ENCODE assay signal across 8 mouse cellular contexts in genomic region chr1:157449981-157450636, GRCm38 (mm10). TPM values are rescaled to one million over a fixed set of nuclear protein-coding genes. Genes with fewer than 3 reads are reported as not detected.
A peak's percentile ranks its signal among the peaks of the same experiment; 100 is the strongest.
DNase-seq lines count a peak whose midpoint lies in the region; ATAC-seq and TF ChIP-seq lines count a peak whose summit lies in the region.

No protein-coding gene starts in this region.

- peak; percentile 5 to 18 for DNase-seq in gastrocnemius, adult 8-10 months (ENCODE audit: low spot score in 2 of 2)
- DNase-seq in hindbrain, postnatal 0 days (ENCODE audit: low spot score): no peak
- DNase-seq in liver, embryonic 13.5 days: no peak
- no peak for DNase-seq in frontal cortex, postnatal 10 days (ENCODE audit: low spot score in 2 of 2)
- no peak for DNase-seq in layer of hippocampus, adult 11-12 months (ENCODE audit: low spot score)

- no peaks in the 10 kb centered on the region for H3K36me3 ChIP-seq in hindbrain, postnatal 0 days (ENCODE audit: insufficient read depth, low read length)
- no peaks in the 10 kb centered on the region for H3K36me3 ChIP-seq in liver, embryonic 13.5 days
- no peaks in the 10 kb centered on the region for H3K36me3 ChIP-seq in neural tube, embryonic 15.5 days

- H3K4me1 ChIP-seq in hindbrain, postnatal 0 days (ENCODE audit: insufficient read depth, low read length): peaks cover 9% of the 10 kb centered on the region
- H3K4me1 ChIP-seq in liver, embryonic 13.5 days (replicated peaks): peaks cover 11% of the 10 kb centered on the region
- peaks cover 21% of the 10 kb centered on the region for H3K4me1 ChIP-seq in neural tube, embryonic 15.5 days

- no peaks in the 10 kb centered on the region for H3K27me3 ChIP-seq in hindbrain, postnatal 0 days (ENCODE audit: insufficient read depth, low read length)
- H3K27me3 ChIP-seq in liver, embryonic 13.5 days: no peaks in the 10 kb centered on the region
- H3K27me3 ChIP-seq in neural tube, embryonic 15.5 days (replicated peaks): no peaks in the 10 kb centered on the region; the same call in 1 of the 2 replicates

- ATAC-seq in common myeloid progenitor, adult 5-6 weeks (replicated peaks; ENCODE audit: low read depth, poor library complexity, severe bottlenecking): peak; percentile 43
- no peak for ATAC-seq in hindbrain, postnatal 0 days
- peak; percentile 57 for ATAC-seq in liver, embryonic 13.5 days (ENCODE audit: low read depth)
- ATAC-seq in neural tube, embryonic 15.5 days (ENCODE audit: low FRiP score): no peak
- no peak for ATAC-seq in erythroblast, adult 5-6 weeks (replicated peaks; ENCODE audit: low FRiP score, poor library complexity, severe bottlenecking)

- 0 out of 2 replicates have a peak overlapping the region, but pooled peaks have one; percentile 28 for H3K9ac ChIP-seq in hindbrain, postnatal 0 days (replicated peaks; ENCODE audit: low read length)
- no peak overlapping the region for H3K9ac ChIP-seq in liver, embryonic 13.5 days
- H3K9ac ChIP-seq in neural tube, embryonic 15.5 days (replicated peaks): 0 out of 2 replicates have a peak overlapping the region, but pooled peaks have one; percentile 26

- H3K4me2 ChIP-seq in hindbrain, postnatal 0 days (ENCODE audit: low read depth, low read length): peak overlapping the region; percentile 49
- H3K4me2 ChIP-seq in liver, embryonic 13.5 days: peak overlapping the region; percentile 53
- H3K4me2 ChIP-seq in neural tube, embryonic 15.5 days: peak overlapping the region; percentile 49

- no peaks in the 10 kb centered on the region for H3K9me3 ChIP-seq in hindbrain, postnatal 0 days (ENCODE audit: low read length)
- no peaks in the 10 kb centered on the region for H3K9me3 ChIP-seq in liver, embryonic 13.5 days (replicated peaks)
- no peaks in the 10 kb centered on the region for H3K9me3 ChIP-seq in neural tube, embryonic 15.5 days (replicated peaks)

- no peak for TF ChIP-seq CTCF in hindbrain, postnatal 0 days (IDR thresholded peaks at IDR 0.05; ENCODE audit: low read depth)

- WGBS in hindbrain, postnatal 0 days: 15% methylated on average over 21 of the region's 21 CpGs
- 7% methylated on average over 21 of the region's 21 CpGs for WGBS in liver, embryonic 13.5 days (ENCODE audit: insufficient replicate concordance)
- WGBS in neural tube, embryonic 15.5 days: 14% methylated on average over 21 of the region's 21 CpGs

- H3K4me3 ChIP-seq in hindbrain, postnatal 0 days (ENCODE audit: low read length): peak overlapping the region; percentile 21
- peak overlapping the region; percentile 26 for H3K4me3 ChIP-seq in liver, embryonic 13.5 days (replicated peaks)
- H3K4me3 ChIP-seq in neural tube, embryonic 15.5 days (replicated peaks): peak overlapping the region; percentile 21

- no peak overlapping the region for H3K27ac ChIP-seq in hindbrain, postnatal 0 days
- H3K27ac ChIP-seq in liver, embryonic 13.5 days: no peak overlapping the region
- H3K27ac ChIP-seq in neural tube, embryonic 15.5 days (replicated peaks): no peak overlapping the region

RNA-seq across cellular contexts. Expression of gene Cryzl2, which starts 8.3 kb away (rescaled TPM):
- total RNA-seq in common myeloid progenitor, adult 5-6 weeks (2017): 17.1 and 28.8 TPM in 2 replicates
- total RNA-seq in gastrocnemius, adult 8-10 months (2022): under 1 TPM; 0.36 to 0.88 (median 0.70) TPM
- 11.4 and 12.9 TPM in 2 replicates for total RNA-seq in hindbrain, postnatal 0 days (2014; rRNA removed)
- polyA plus RNA-seq in hindbrain, postnatal 0 days (2015; fragmentation: Nextera tagmentation; extraction: Ambion mirVana): 10.6 and 11.6 TPM in 2 replicates
- 6.6 and 7.0 TPM in 2 replicates for polyA plus RNA-seq in liver, embryonic 13.5 days (2015; fragmentation: Nextera tagmentation; extraction: Ambion mirVana)
- 6.5 and 8.6 TPM in 2 replicates for polyA plus RNA-seq in neural tube, embryonic 15.5 days (2015; fragmentation: Nextera tagmentation; extraction: Ambion mirVana)
- 2.1 and 7.7 TPM in 2 replicates for total RNA-seq in erythroblast, adult 5-6 weeks (2015; ENCODE audit: low replicate concordance)
- 0.98 and 3.6 TPM in 2 replicates for total RNA-seq in erythroblast, adult 5-6 weeks (2017; ENCODE audit: low replicate concordance)

RNA-seq across cellular contexts. Expression of gene Rasal2, which starts 37.7 kb away (rescaled TPM):
- total RNA-seq in common myeloid progenitor, adult 5-6 weeks (2017): 2.4 TPM in 2 replicates
- total RNA-seq in gastrocnemius, adult 8-10 months (2022): 1 to 10 TPM; 4.0 to 6.1 (median 5.1) TPM
- total RNA-seq in hindbrain, postnatal 0 days (2014; rRNA removed): 37.0 TPM in 2 replicates
- 31.3 and 33.7 TPM in 2 replicates for polyA plus RNA-seq in hindbrain, postnatal 0 days (2015; fragmentation: Nextera tagmentation; extraction: Ambion mirVana)
- polyA plus RNA-seq in liver, embryonic 13.5 days (2015; fragmentation: Nextera tagmentation; extraction: Ambion mirVana): 0.95 and 1.5 TPM in 2 replicates
- 34.2 and 39.1 TPM in 2 replicates for polyA plus RNA-seq in neural tube, embryonic 15.5 days (2015; fragmentation: Nextera tagmentation; extraction: Ambion mirVana)
- total RNA-seq in erythroblast, adult 5-6 weeks (2015; ENCODE audit: low replicate concordance): under 0.01 and 0.63 TPM in 2 replicates
- 0.14 and 0.85 TPM in 2 replicates for total RNA-seq in erythroblast, adult 5-6 weeks (2017; ENCODE audit: low replicate concordance)

RNA-seq across cellular contexts. Expression of gene Sec16b, which starts 56.4 kb away (rescaled TPM):
- 0.19 and 0.37 TPM in 2 replicates for total RNA-seq in common myeloid progenitor, adult 5-6 weeks (2017)
- under 1 TPM; 0.29 to 0.79 (median 0.44) TPM for total RNA-seq in gastrocnemius, adult 8-10 months (2022)
- total RNA-seq in hindbrain, postnatal 0 days (2014; rRNA removed): 0.21 and 0.22 TPM in 2 replicates
- 0.41 and 0.54 TPM in 2 replicates for polyA plus RNA-seq in hindbrain, postnatal 0 days (2015; fragmentation: Nextera tagmentation; extraction: Ambion mirVana)
- 3.5 and 4.8 TPM in 2 replicates for polyA plus RNA-seq in liver, embryonic 13.5 days (2015; fragmentation: Nextera tagmentation; extraction: Ambion mirVana)
- polyA plus RNA-seq in neural tube, embryonic 15.5 days (2015; fragmentation: Nextera tagmentation; extraction: Ambion mirVana): 0.45 and 1.5 TPM in 2 replicates
- 0.21 TPM in 1 of 2 replicates, not detected in the other for total RNA-seq in erythroblast, adult 5-6 weeks (2015; ENCODE audit: low replicate concordance)
- 0.77 TPM in 1 of 2 replicates, not detected in the other for total RNA-seq in erythroblast, adult 5-6 weeks (2017; ENCODE audit: low replicate concordance)

Comparison
In these comparisons a context has a peak if more than half of its experiments do, and no peak if none do; other contexts are left out.
1. ATAC-seq: peak in common myeloid progenitor, adult 5-6 weeks (single experiment) and liver, embryonic 13.5 days (single experiment); none in hindbrain, postnatal 0 days (single experiment), neural tube, embryonic 15.5 days (single experiment) and erythroblast, adult 5-6 weeks (single experiment).
2. DNase-seq: peak in gastrocnemius, adult 8-10 months (2 of 2); none in hindbrain, postnatal 0 days (single experiment), liver, embryonic 13.5 days (single experiment), frontal cortex, postnatal 10 days (0 of 2) and layer of hippocampus, adult 11-12 months (single experiment).
3. Peak in every context shown above with its lines, with median percentiles within 50 percentile points of each other: H3K4me2 ChIP-seq and H3K4me3 ChIP-seq.